Mouse (Mus musculus): ENCODE results near the gene Sec14l2. TPM values are rescaled to one million over a fixed set of nuclear protein-coding genes. Genes with fewer than 3 reads are reported as not detected.
A peak's percentile ranks its signal among the peaks of the same experiment; 100 is the strongest.

The Sec14l2 gene
- polyA plus RNA-seq, 1 experiment from 2014 or later, result 1.8 TPM

DNA sequence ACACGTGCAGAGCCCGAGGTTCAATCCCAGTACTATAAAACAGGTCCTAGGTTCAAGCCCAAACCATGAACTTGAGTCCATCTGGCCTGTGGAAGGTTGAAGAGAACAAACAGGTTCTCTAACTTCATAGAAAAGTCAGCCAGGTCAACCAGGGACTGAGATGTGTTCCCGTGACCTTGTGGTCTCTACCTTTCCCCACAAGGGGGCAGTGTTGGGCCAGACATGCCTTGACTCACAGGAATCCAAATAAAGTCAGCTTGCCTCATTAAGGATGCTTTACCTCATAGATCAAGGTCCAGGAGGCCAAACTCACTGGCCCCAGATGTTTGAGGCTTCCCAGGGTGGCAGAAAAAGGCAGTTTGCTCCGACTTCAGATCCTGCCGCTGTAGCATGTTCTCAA is 69.6 kb downstream of the Sec14l2 start:
- no peaks in the 10 kb centered on the region for H3K9me3 ChIP-seq (replicated peaks; ENCODE audit: control insufficient read depth, low read length)
- no peak overlapping the region for H3K9ac ChIP-seq (ENCODE audit: low read length)
- no peak overlapping the region for H3K4me2 ChIP-seq (ENCODE audit: low read depth, low read length)
- no peaks in the 10 kb centered on the region for H3K4me1 ChIP-seq (ENCODE audit: control insufficient read depth, insufficient read depth, low read length)
- no peaks in the 10 kb centered on the region for H3K27me3 ChIP-seq (ENCODE audit: control insufficient read depth, insufficient read depth, low read length)
- no peaks in the 10 kb centered on the region for H3K36me3 ChIP-seq (ENCODE audit: control insufficient read depth, insufficient read depth, low read length)
- no peak for ATAC-seq (ENCODE audit: insufficient read depth, low FRiP score)
- no peak overlapping the region for H3K4me3 ChIP-seq (replicated peaks; ENCODE audit: low read length)
- no peak overlapping the region for H3K27ac ChIP-seq (ENCODE audit: low read length)
- WGBS, result 16% methylated on average over 5 of the region's 5 CpGs

DNA sequence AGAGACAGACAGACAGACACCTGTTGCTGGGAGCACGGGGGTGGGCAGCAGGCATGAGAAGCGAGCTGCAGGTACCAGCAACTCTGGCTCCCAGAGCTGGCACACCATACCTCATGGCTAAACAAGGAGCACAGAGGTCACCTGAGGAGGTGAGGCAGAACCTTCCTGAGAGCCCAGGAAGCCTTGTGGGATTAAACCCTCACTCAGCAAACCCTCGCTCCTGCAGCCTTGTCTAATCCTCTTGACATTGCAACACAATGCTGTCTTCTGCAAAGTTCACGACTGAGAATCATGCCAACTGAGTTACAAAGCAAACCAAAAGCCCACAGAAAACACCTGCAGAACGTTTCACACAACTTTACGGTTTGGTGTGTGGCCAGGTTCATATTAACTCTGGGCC is 74.8 kb downstream of the Sec14l2 start:
- Histone ChIP-seq H3K4me1 (ENCODE audit: control insufficient read depth, insufficient read depth, low read length) (no peaks in the 10 kb centered on the region), H3K4me3 (replicated peaks; ENCODE audit: low read length) (no peak overlapping the region), H3K27ac (ENCODE audit: low read length) (no peak overlapping the region), H3K9ac (ENCODE audit: low read length) (no peak overlapping the region), H3K4me2 (ENCODE audit: low read depth, low read length) (no peak overlapping the region), H3K36me3 (ENCODE audit: control insufficient read depth, insufficient read depth, low read length) (no peaks in the 10 kb centered on the region), H3K9me3 (replicated peaks; ENCODE audit: control insufficient read depth, low read length) (no peaks in the 10 kb centered on the region), H3K27me3 (ENCODE audit: control insufficient read depth, insufficient read depth, low read length) (no peaks in the 10 kb centered on the region)
- no peak for ATAC-seq (ENCODE audit: insufficient read depth, low FRiP score)
- 85% methylated on average over 6 of the region's 6 CpGs for WGBS

DNA sequence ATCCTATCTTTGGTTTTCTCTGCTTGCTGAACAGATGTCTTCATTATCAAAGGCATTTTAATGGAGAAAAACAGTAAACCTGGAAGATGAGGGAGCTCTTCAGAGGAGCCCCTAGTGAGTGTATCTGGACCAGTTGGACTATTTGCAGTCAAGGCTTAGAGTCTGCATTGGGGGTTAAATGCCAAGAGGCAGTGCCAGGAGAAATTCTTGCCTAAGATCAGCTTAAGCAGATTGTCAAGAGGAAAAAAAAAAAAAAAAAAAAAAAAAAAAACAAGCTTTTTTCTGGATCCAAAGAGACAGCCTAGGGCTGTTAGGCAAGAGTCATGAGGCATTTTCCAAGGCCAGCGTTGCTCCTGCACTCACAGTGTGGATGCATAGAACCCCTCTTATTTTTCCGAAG is 75.4 kb downstream of the Sec14l2 start:
- no peak overlapping the region for H3K27ac ChIP-seq (ENCODE audit: low read length)
- H3K4me1 ChIP-seq (ENCODE audit: control insufficient read depth, insufficient read depth, low read length), result no peaks in the 10 kb centered on the region
- no peak for ATAC-seq (ENCODE audit: insufficient read depth, low FRiP score)
- no peaks in the 10 kb centered on the region for H3K36me3 ChIP-seq (ENCODE audit: control insufficient read depth, insufficient read depth, low read length)
- H3K9ac ChIP-seq (ENCODE audit: low read length), result no peak overlapping the region
- 88% methylated on average over 2 of the region's 2 CpGs for WGBS
- no peaks in the 10 kb centered on the region for H3K27me3 ChIP-seq (ENCODE audit: control insufficient read depth, insufficient read depth, low read length)
- H3K4me2 ChIP-seq (ENCODE audit: low read depth, low read length), result no peak overlapping the region
- H3K4me3 ChIP-seq (replicated peaks; ENCODE audit: low read length), result no peak overlapping the region
- H3K9me3 ChIP-seq (replicated peaks; ENCODE audit: control insufficient read depth, low read length), result no peaks in the 10 kb centered on the region

Small RNA genes within 50 kb of the gene (microRNA-seq; reads per million reads assigned to microRNA genes)
- gene Mir3060, result 2.0 reads per million, percentile 7 among the genes with 10 or more reads in this experiment

Other genes starting within 250 kb of the Sec14l2 start
- 0.13 and 0.36 TPM in 2 replicates for gene 4921536K21Rik, start 228.3 kb downstream of the Sec14l2 start, polyA plus RNA-seq (2015; fragmentation: Nextera tagmentation; extraction: Ambion mirVana)
- gene Dusp18, start 228.2 kb downstream of the Sec14l2 start, polyA plus RNA-seq (2015; fragmentation: Nextera tagmentation; extraction: Ambion mirVana), result 9.5 and 11.3 TPM in 2 replicates
- gene Slc35e4, start 208.8 kb downstream of the Sec14l2 start, polyA plus RNA-seq (2015; fragmentation: Nextera tagmentation; extraction: Ambion mirVana), result 6.4 and 7.9 TPM in 2 replicates
- gene Tcn2, start 191.3 kb downstream of the Sec14l2 start, polyA plus RNA-seq (2015; fragmentation: Nextera tagmentation; extraction: Ambion mirVana), result 49.9 and 52.4 TPM in 2 replicates
- 73.8 and 79.0 TPM in 2 replicates for gene Pes1, start 159.4 kb downstream of the Sec14l2 start, polyA plus RNA-seq (2015; fragmentation: Nextera tagmentation; extraction: Ambion mirVana)
- 0.12 and 0.20 TPM in 2 replicates for gene 4930556J24Rik, start 146.6 kb downstream of the Sec14l2 start, polyA plus RNA-seq (2015; fragmentation: Nextera tagmentation; extraction: Ambion mirVana)
- gene Gal3st1, start 139.8 kb downstream of the Sec14l2 start, polyA plus RNA-seq (2015; fragmentation: Nextera tagmentation; extraction: Ambion mirVana), result 18.1 and 20.7 TPM in 2 replicates
- 1.1 and 1.4 TPM in 2 replicates for gene Sec14l4, start 92.0 kb downstream of the Sec14l2 start, polyA plus RNA-seq (2015; fragmentation: Nextera tagmentation; extraction: Ambion mirVana)
- 0.15 and 0.49 TPM in 2 replicates for gene Sec14l3, start 58.6 kb downstream of the Sec14l2 start, polyA plus RNA-seq (2015; fragmentation: Nextera tagmentation; extraction: Ambion mirVana)
- 17.7 and 19.6 TPM in 2 replicates for gene Mtfp1, start 28.0 kb downstream of the Sec14l2 start, polyA plus RNA-seq (2015; fragmentation: Nextera tagmentation; extraction: Ambion mirVana)
- 21.7 and 25.6 TPM in 2 replicates for gene Rnf215, start 11.8 kb upstream of the Sec14l2 start, polyA plus RNA-seq (2015; fragmentation: Nextera tagmentation; extraction: Ambion mirVana)
- gene Ccdc157, start 36.9 kb upstream of the Sec14l2 start, polyA plus RNA-seq (2015; fragmentation: Nextera tagmentation; extraction: Ambion mirVana), result 5.7 and 5.8 TPM in 2 replicates
- 40.5 and 41.4 TPM in 2 replicates for gene Sf3a1, start 36.9 kb upstream of the Sec14l2 start, polyA plus RNA-seq (2015; fragmentation: Nextera tagmentation; extraction: Ambion mirVana)
- gene Tbc1d10a, start 63.4 kb upstream of the Sec14l2 start, polyA plus RNA-seq (2015; fragmentation: Nextera tagmentation; extraction: Ambion mirVana), result 36.5 and 36.9 TPM in 2 replicates
- gene Castor1, start 94.8 kb upstream of the Sec14l2 start, polyA plus RNA-seq (2015; fragmentation: Nextera tagmentation; extraction: Ambion mirVana), result 6.0 and 8.7 TPM in 2 replicates
- gene Osm, start 113.0 kb upstream of the Sec14l2 start, polyA plus RNA-seq (2015; fragmentation: Nextera tagmentation; extraction: Ambion mirVana), result 0.14 and 0.32 TPM in 2 replicates
- gene Lif, start 134.1 kb upstream of the Sec14l2 start, polyA plus RNA-seq (2015; fragmentation: Nextera tagmentation; extraction: Ambion mirVana), result 1.0 and 1.1 TPM in 2 replicates